Mouse (Mus musculus) naive thymus-derived CD4-positive, alpha-beta T cell, adult 2 months (primary cell): ENCODE measurements around the gene Nlrc5.

ENCODE experiments used
- DNase-seq: peaks from one replicate; pipeline ENCODE4 v3.0.0-alpha.2; 2011; ENCODE audit warnings: low read depth

Nlrc5 gene

GRCm38 (mm10) chr8:94567159-94567849, 133.1 kb downstream of the Nlrc5 start:
- no peak for DNase-seq

GRCm38 (mm10) chr8:94568098-94568497, 133.9 kb downstream of the Nlrc5 start:
- no peak for DNase-seq

- no peak for DNase-seq
These were observed 135.3 kb downstream of the Nlrc5 start for GRCm38 (mm10) chr8:94569419-94569818.

- DNase-seq, result no peak
These were observed 137.7 kb downstream of the Nlrc5 start for GRCm38 (mm10) chr8:94571896-94572295.

- no peak for DNase-seq
These were observed 140.2 kb downstream of the Nlrc5 start for GRCm38 (mm10) chr8:94574159-94574907.

- no peak for DNase-seq
These were observed 141.0 kb downstream of the Nlrc5 start for GRCm38 (mm10) chr8:94575148-94575547.
